Mouse (Mus musculus): ENCODE results near the gene Nanos2. TPM values are rescaled to one million over a fixed set of nuclear protein-coding genes. Genes with fewer than 3 reads are reported as not detected.

The Nanos2 gene
- not detected in 2 replicates for polyA plus RNA-seq (2014; fragmentation: Nextera tagmentation; extraction: Ambion mirVana)

- H3K4me3 ChIP-seq (ENCODE audit: low read depth, low read length), result no peak within 1 kb of the TSS
- no peak for ATAC-seq (ENCODE audit: insufficient read depth)
- no peaks in the 10 kb centered on the region for H3K4me1 ChIP-seq (ENCODE audit: insufficient read depth)
- H3K9ac ChIP-seq, result no peak within 1 kb of the TSS
- TF ChIP-seq CTCF (IDR thresholded peaks at IDR 0.05; ENCODE audit: low read depth), result no peak
- no peak for DNase-seq
- H3K36me3 ChIP-seq (ENCODE audit: insufficient read depth), result no peaks in the 10 kb centered on the region
- peaks cover 9% of the 10 kb centered on the region for H3K27me3 ChIP-seq (ENCODE audit: insufficient read depth, low read length)
- no peak within 1 kb of the TSS for H3K4me2 ChIP-seq
- H3K27ac ChIP-seq (ENCODE audit: low read depth), result no peak within 1 kb of the TSS
- WGBS, result 53% methylated on average over 2 of the region's 2 CpGs
- H3K9me3 ChIP-seq (ENCODE audit: low read depth, low read length), result no peaks in the 10 kb centered on the region
Measured at GRCm38 (mm10) chr7:18987100-18987499, at the start of gene Nanos2. Nanos2 (plus strand) TSS chr7:18987400.

DNA sequence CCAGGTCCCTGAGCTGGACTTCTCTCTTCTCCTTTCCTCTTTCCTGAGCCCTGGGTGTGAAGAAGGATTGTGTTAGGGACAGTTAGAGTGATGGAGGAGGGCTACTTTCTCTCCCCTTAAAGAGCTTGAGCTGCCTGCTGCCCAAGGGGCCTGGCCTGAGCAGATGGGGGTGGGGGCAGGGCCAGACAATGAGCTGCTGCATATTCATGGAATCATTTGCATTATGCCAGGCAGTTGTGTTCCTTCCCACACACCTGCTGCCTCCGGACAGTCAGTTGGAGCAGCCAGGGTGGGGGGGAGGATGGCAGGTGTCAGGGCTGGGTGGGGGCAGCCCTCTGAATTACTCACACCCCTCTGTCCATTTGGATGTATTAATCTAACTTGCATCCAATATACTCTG, 44.8 kb upstream of the Nanos2 start:
- DNase-seq, result no peak
- WGBS, result 27% methylated on average over 1 of the region's 1 CpGs
- ATAC-seq (ENCODE audit: insufficient read depth), result no peak
- Histone ChIP-seq H3K4me3 (ENCODE audit: low read depth, low read length) (no peak overlapping the region), H3K9ac (no peak overlapping the region), H3K9me3 (ENCODE audit: low read depth, low read length) (no peaks in the 10 kb centered on the region), H3K27me3 (ENCODE audit: insufficient read depth, low read length) (no peaks in the 10 kb centered on the region), H3K4me2 (no peak overlapping the region), H3K27ac (ENCODE audit: low read depth) (no peak overlapping the region), H3K4me1 (ENCODE audit: insufficient read depth) (no peaks in the 10 kb centered on the region), H3K36me3 (ENCODE audit: insufficient read depth) (no peaks in the 10 kb centered on the region)
- TF ChIP-seq CTCF (IDR thresholded peaks at IDR 0.05; ENCODE audit: low read depth), result no peak

DNA sequence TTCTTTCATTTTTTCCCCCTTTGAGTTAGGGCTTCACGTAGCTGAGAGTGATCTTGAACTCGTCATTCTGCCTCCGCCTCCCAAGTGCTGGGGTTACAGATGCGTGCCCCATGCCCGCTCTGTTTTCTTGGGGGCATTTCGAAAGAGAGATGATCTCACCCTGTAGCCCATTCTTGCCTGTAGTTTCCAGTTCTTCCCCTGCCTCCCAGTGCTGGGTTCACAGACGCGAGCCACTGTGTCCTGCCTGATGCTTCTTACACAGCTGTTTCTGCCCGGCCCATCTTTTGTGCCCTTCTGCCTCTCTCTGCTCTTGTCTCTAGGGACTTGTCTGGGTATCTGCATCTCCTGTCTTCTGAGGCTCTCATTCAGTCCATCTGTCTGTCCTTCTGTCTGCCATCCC, 44.4 kb upstream of the Nanos2 start:
- ATAC-seq (ENCODE audit: insufficient read depth) (no peak), DNase-seq (no peak)
- Histone ChIP-seq H3K4me1 (ENCODE audit: insufficient read depth) (no peaks in the 10 kb centered on the region), H3K27me3 (ENCODE audit: insufficient read depth, low read length) (no peaks in the 10 kb centered on the region), H3K4me2 (no peak overlapping the region), H3K36me3 (ENCODE audit: insufficient read depth) (no peaks in the 10 kb centered on the region), H3K9me3 (ENCODE audit: low read depth, low read length) (no peaks in the 10 kb centered on the region), H3K4me3 (ENCODE audit: low read depth, low read length) (no peak overlapping the region), H3K27ac (ENCODE audit: low read depth) (no peak overlapping the region), H3K9ac (no peak overlapping the region)
- no peak for TF ChIP-seq CTCF (IDR thresholded peaks at IDR 0.05; ENCODE audit: low read depth)
- WGBS, result 60% methylated on average over 9 of the region's 9 CpGs

DNA sequence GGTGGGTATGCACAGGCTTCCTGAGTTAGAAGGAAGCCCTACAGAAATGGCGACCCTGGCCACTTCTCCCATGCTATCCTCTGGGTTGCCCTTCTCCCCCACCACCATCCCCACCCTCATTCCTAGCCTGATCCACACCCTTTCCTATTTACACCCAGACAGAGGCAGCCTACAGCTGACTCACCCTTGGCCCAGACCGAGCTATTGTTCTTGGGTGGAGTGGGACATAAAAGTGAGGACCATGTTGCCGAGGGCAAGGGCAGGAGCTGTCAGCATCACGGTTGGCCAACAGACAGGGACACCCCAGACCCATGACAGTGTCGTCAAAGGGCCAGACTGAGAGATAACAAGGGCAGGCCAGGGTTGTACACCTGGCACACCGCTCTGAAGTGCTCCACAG, 39.0 kb upstream of the Nanos2 start:
- 60% methylated on average over 6 of the region's 6 CpGs for WGBS
- H3K9ac ChIP-seq, result no peak overlapping the region
- no peaks in the 10 kb centered on the region for H3K27me3 ChIP-seq (ENCODE audit: insufficient read depth, low read length)
- no peak overlapping the region for H3K4me3 ChIP-seq (ENCODE audit: low read depth, low read length)
- no peaks in the 10 kb centered on the region for H3K36me3 ChIP-seq (ENCODE audit: insufficient read depth)
- peak overlapping the region; percentile 9; the same call in 1 of the 2 replicates for H3K27ac ChIP-seq (ENCODE audit: low read depth)
- no peaks in the 10 kb centered on the region for H3K9me3 ChIP-seq (ENCODE audit: low read depth, low read length)
- ATAC-seq (ENCODE audit: insufficient read depth), result peak; percentile 63; the same call in 1 of the 2 replicates
- no peak for TF ChIP-seq CTCF (IDR thresholded peaks at IDR 0.05; ENCODE audit: low read depth)
- no peaks in the 10 kb centered on the region for H3K4me1 ChIP-seq (ENCODE audit: insufficient read depth)
- H3K4me2 ChIP-seq, result no peak overlapping the region
- DNase-seq, result no peak

DNA sequence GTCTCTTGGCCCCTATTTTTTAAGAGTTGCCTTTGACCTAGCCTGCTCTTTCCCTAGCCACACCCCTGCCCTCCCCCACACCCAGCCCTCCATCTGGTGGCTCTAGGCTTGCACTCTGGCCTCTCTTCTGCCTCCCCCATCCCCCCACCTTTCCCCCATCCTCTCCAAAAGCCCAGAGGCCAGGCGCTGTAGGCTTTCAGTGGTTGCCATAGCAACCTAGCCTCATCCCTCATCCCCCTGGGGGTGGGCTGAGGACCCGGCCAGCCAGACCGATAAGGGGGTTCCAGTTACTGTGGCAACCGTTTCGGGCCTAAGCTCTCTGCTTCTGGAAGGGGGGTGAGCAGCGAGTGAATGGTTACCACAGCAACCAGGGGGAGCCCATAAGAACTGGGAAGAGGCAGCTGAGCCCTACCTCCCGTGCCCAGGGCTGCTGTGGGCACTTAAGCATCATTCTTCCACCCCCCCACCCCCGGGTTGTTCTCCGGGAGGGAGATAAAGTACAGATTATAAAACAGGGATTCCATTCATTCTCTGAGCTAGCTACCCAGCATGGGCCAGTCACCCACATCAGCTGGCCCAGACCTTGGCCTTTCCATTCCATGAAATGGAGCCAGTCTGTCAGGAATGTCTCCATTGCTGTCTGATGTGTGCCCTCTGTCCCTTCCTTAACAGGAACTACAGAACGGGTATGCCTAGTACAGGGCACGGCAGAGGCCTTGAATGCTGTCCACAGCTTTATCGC, 37.2 kb upstream of the Nanos2 start:
- Histone ChIP-seq H3K36me3 (ENCODE audit: insufficient read depth) (no peaks in the 10 kb centered on the region), H3K4me1 (ENCODE audit: insufficient read depth) (no peaks in the 10 kb centered on the region), H3K9ac (no peak overlapping the region), H3K4me2 (no peak overlapping the region), H3K4me3 (ENCODE audit: low read depth, low read length) (no peak overlapping the region), H3K27ac (ENCODE audit: low read depth) (no peak overlapping the region), H3K27me3 (ENCODE audit: insufficient read depth, low read length) (no peaks in the 10 kb centered on the region), H3K9me3 (ENCODE audit: low read depth, low read length) (no peaks in the 10 kb centered on the region)
- ATAC-seq (ENCODE audit: insufficient read depth) (no peak), DNase-seq (no peak)
- no peak for TF ChIP-seq CTCF (IDR thresholded peaks at IDR 0.05; ENCODE audit: low read depth)
- 29% methylated on average over 12 of the region's 12 CpGs for WGBS

DNA sequence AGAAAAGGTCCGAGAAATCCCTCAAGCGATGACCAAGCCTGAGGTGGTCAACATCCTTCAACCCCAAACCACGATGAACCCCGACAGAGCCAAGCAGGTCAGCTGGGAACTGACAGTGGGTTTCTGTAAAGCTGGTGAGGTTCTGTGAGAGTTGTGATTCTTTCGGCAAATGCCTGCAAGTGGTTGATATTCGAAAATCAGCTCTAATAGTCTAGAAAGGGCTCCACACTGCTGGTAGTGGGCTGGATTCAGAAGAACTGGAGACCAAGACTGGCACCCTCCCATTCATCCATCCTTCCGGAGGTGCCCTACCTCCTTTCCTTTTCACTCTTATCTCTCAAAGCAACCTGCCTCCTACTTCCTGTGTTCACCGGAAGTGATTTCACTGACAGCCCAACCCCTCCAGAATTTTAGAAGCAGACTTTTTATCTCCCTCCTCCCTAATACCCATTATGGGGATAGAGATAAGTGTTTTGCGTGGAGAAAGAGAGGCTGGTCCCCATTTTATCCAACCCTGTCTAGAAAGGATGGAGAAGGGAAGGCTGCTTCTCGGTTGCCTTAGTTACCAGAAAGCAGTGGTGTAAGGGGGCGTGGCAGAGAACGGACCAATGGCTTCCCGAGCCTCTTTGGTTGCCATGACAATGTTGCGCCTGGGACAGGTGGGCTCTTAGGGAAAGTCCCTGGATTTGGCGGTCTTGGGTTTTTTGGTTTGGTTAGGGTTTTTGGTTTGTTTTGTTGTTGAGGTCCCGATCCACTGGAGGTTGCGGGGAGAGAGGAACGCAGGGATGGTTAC, 36.5 kb upstream of the Nanos2 start:
- no peak overlapping the region for H3K4me3 ChIP-seq (ENCODE audit: low read depth, low read length)
- ATAC-seq (ENCODE audit: insufficient read depth), result no peak
- no peak overlapping the region for H3K9ac ChIP-seq
- no peaks in the 10 kb centered on the region for H3K36me3 ChIP-seq (ENCODE audit: insufficient read depth)
- TF ChIP-seq CTCF (IDR thresholded peaks at IDR 0.05; ENCODE audit: low read depth), result no peak
- WGBS, result 25% methylated on average over 18 of the region's 18 CpGs
- no peak overlapping the region for H3K4me2 ChIP-seq
- DNase-seq, result no peak
- no peak overlapping the region for H3K27ac ChIP-seq (ENCODE audit: low read depth)
- no peaks in the 10 kb centered on the region for H3K9me3 ChIP-seq (ENCODE audit: low read depth, low read length)
- no peaks in the 10 kb centered on the region for H3K27me3 ChIP-seq (ENCODE audit: insufficient read depth, low read length)
- no peaks in the 10 kb centered on the region for H3K4me1 ChIP-seq (ENCODE audit: insufficient read depth)

DNA sequence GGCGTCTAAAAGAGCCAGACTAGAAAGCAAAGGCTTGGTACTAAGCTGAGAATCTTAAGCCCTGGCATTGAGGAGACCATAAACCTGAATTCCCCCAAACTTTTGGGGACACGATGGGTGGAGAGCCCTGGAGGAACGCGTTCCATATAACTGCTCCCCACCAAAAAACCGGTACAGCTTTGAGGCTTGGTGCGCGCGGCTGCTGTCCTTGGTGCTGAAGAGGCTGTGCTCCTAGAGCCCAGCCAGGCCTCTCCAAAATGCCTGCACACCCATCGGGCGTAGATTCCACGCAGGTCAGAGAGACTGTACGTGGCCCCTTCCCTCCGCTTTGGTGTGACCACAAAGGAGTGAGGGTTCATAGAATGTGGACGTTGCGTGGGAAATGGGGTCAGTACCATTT, 35.8 kb upstream of the Nanos2 start:
- no peaks in the 10 kb centered on the region for H3K4me1 ChIP-seq (ENCODE audit: insufficient read depth)
- H3K4me3 ChIP-seq (ENCODE audit: low read depth, low read length), result no peak overlapping the region
- H3K4me2 ChIP-seq, result no peak overlapping the region
- no peaks in the 10 kb centered on the region for H3K36me3 ChIP-seq (ENCODE audit: insufficient read depth)
- TF ChIP-seq CTCF (IDR thresholded peaks at IDR 0.05; ENCODE audit: low read depth), result no peak
- ATAC-seq (ENCODE audit: insufficient read depth) (0 out of 2 replicates have a peak, but pooled peaks have one; percentile 23), DNase-seq (peak; percentile 84)
- no peaks in the 10 kb centered on the region for H3K9me3 ChIP-seq (ENCODE audit: low read depth, low read length)
- H3K27ac ChIP-seq (ENCODE audit: low read depth), result no peak overlapping the region
- no peak overlapping the region for H3K9ac ChIP-seq
- peaks cover 3% of the 10 kb centered on the region for H3K27me3 ChIP-seq (ENCODE audit: insufficient read depth, low read length)
- 17% methylated on average over 15 of the region's 15 CpGs for WGBS
